Mouse (Mus musculus) gastrocnemius, adult 2 months (tissue): ENCODE data around the gene Gm17018. TPM values are rescaled to one million over a fixed set of nuclear protein-coding genes. Genes with fewer than 3 reads are reported as not detected.

ENCODE experiments used
- DNase-seq: peaks from one replicate; pipeline ENCODE4 v3.0.0; 2022
- H3K27ac ChIP-seq: fragments of 200-600 bp; 2 replicates; pipeline ENCODE4 v1.8.1; 2022; ENCODE audit warnings: mild to moderate bottlenecking
- H3K4me3 ChIP-seq: fragments of 200-600 bp; 2 replicates; pipeline ENCODE4 v1.8.1; 2022; ENCODE audit warnings: mild to moderate bottlenecking, moderate library complexity
- CTCF ChIP-seq: fragments of 200-600 bp; IDR thresholded peaks from 2 replicates; pipeline ENCODE4 v1.8.1; 2022; ENCODE audit warnings: antibody characterized with exemption, mild to moderate bottlenecking, moderate library complexity
- intact Hi-C: fragments of 180-260 bp; cut with DNase I; formaldehyde crosslinking; loops from one replicate; pipeline ENCODE4 v1.15.1; 2025
- total RNA-seq, 2 experiments: library from RNA; stranded (reverse); gene quantifications; 2 replicates each; pipeline ENCODE4 v1.2.3; 2021

The Gm17018 gene
- total RNA-seq, 2 experiments from 2014 or later = 19.5 to 19.6 TPM

DNA sequence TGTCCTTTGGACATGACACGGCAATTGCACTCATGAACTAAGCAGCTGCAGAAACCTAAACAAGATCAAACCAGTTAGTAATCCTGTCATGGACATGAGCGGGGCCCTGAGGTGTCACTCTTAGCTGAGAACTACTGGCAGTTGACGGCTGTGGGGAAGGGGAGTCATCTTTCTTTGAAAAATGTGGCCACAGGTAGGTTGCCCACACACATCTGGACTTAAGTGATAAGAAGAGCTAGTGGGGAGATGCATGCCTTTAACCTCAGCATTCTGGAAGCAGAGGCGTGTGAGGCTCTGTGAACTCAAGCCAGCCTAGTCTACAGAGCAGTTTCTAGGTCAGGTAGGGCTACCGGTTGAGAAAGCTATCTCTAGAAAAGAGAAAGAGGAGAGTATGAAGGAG, 42.2 kb downstream of the Gm17018 start:
- no peak overlapping the region for H3K27ac ChIP-seq
- TF ChIP-seq CTCF = no peak
- intact Hi-C loops = no loop called here
- no peak for DNase-seq
- no peak overlapping the region for H3K4me3 ChIP-seq

DNA sequence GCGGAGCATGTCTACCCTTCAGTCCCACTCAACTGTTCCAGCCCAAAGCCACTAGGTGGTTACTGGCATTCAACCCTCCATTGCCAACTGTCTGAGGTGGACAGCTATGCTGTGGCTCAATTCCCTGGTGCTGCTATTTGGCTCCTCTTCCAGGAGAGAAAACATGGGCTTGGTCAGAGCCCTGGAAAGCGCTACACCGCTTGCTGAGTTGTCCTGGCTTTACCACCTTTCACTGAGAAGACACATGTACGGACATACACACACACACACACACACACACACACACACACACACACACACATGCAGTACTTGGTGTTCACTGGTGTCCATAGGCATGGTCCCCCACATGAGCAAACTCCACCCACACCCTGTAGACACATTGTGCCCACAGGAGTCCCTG, 46.3 kb downstream of the Gm17018 start:
- intact Hi-C loops = no loop called here
- Histone ChIP-seq H3K27ac (no peak overlapping the region), H3K4me3 (no peak overlapping the region)
- no peak for TF ChIP-seq CTCF
- DNase-seq = no peak

DNA sequence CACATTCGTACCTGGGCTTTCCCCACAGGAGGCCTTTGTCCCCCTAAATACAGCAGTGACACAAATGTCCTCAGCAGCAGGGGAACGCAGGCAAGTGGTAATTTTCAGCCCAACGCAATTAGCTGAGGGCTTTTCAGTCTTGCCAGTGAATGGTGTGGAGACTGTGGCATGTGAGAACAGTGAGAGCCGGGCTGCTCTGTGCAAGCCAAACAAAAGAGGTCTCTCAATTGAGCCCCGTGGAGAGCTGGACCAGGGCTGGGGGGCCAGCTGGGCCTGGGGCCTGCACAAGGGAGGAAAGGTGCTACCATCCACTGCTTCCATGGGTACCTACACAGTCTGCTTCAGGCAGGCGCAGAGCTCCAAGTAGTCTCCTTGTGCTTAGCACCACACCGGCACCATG, 47.1 kb downstream of the Gm17018 start:
- intact Hi-C loops = no loop called here
- no peak for TF ChIP-seq CTCF
- no peak overlapping the region for H3K4me3 ChIP-seq
- H3K27ac ChIP-seq = no peak overlapping the region
- no peak for DNase-seq

DNA sequence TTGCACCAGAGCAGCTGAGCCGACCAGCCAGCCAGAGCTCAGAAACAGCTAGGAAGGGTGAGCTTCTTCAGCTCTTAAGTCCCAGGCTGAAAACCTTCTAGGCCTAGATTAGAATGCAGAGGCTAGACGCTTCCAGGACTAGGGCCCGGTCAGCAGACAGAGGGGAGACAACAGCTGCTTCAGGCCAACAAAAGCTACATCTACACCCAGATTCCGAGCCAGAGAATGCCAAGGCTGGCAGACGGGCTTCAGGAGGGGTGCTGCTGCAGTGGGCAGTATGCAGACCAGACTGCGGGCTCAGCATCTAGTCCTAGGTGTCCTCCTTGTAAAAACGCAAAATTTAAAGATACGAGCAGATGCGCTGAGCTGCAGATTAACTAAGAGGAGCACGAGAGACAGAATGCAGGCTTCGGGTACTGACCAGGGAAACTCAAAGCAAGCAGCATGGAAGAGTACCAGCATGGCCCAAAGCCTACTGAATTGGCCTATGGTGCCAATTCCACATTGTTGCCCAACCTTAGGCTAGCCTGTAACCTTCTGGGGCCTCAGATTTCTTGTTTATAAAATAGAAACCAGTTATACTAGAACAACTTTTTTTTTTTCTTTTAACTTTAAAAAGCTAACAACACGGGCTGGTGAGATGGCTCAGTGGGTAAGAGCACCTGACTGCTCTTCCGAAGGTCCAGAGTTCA, 48.4 kb downstream of the Gm17018 start:
- intact Hi-C loops = no loop called here
- Histone ChIP-seq H3K27ac (no peak overlapping the region), H3K4me3 (no peak overlapping the region)
- no peak for TF ChIP-seq CTCF
- no peak for DNase-seq

DNA sequence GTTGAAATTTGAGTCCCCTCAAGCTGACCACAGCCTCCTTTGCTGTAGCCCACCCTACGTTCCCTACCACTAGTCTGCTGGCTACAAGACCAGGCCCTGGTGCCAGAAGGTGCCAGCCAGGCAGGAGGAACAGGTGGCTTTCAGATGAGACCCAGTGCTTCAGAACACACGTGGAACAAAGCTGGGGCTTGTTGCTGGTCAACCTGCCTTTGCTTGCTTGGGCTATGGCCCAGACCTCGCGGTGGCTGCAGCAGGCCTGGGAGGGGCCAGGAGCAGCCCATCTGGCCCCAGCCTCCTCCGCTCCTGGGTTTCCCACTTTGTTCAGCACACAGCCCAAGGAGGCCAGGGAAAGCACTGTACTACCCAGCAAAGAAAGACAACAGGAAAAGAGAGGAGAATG, 50.4 kb downstream of the Gm17018 start:
- no peak overlapping the region for H3K4me3 ChIP-seq
- no peak for TF ChIP-seq CTCF
- H3K27ac ChIP-seq = no peak overlapping the region
- intact Hi-C loops = no loop called here
- peak; percentile 34 for DNase-seq

DNA sequence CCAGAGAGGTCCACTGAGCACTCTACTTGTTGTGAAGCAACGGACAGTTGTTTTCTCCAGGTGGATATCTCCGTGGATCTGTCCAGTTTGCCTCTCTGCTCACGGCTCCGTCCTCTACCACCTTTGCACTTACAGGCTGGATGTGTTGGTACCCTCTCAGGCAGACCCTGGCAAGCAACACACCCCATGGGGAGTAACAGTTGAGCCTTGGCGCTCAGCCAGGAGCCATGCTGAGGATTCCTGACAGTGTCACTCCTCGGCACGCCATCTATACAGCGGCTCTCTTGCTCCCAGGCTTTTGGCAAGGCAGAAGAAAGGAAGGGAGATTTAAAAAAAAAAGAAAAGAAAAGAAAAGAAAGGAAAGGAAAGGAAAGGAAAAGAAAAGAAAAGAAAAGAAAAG, 54.0 kb downstream of the Gm17018 start:
- intact Hi-C loops = no loop called here
- no peak for DNase-seq
- Histone ChIP-seq H3K27ac (no peak overlapping the region), H3K4me3 (no peak overlapping the region)
- TF ChIP-seq CTCF = no peak

DNA sequence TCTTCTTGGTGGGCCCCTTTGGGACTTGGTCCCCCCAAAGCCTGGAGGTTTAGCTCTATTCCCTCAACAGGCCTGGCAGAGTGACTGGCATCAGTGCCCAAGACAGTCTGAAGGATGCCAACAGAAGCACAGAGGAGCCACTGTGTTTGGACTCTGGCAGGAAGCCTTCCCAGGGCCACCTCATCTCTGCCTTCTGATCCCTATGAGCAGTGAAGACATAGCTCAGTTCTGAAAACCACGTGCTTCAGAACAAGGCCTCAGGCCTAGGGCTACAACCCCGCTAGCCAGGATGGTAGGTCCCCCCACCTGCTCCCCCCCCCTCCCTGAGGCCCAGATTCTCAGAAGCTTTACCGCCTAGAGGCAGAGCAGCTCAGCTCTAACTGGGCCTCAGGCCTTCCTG, 54.5 kb downstream of the Gm17018 start:
- intact Hi-C loops = no loop called here
- Histone ChIP-seq H3K27ac (no peak overlapping the region), H3K4me3 (no peak overlapping the region)
- no peak for TF ChIP-seq CTCF
- no peak for DNase-seq

DNA sequence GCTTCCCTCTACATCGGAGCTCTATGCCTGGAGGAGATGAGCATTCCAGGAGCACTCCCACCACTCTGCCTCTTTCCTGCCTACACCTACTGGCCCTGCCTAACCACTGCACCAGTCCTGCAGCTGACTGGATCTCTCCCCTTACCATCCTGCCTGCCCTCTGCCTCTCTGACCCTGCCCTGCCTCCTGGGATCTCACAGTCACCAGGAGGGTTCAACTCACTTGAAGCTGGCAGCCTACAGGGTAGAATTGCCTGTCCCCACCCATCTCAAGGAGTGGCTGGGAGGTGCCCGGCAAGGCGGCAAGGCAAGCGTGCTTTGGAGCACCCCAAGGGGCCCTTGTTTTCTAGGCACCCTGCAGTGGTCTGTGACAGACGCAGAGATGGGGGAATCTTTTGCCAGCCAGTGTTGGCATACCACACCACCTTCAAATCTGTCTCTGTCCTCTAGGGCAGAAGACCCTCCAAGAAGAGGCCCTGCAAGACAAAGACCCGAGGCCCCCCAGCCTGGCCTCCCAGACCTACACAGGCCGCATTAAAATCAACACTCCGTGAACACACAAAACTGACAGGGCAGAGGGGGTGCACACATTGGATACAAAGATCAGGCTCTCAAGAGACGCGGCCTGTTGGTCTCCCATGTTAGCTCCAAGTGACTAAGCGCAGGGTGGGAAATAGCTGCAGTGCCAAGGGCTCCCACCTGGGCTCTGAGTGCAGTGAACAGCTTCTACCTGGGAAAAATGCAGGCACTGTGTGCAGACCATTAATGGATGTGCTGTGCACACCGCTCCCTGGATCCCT, 55.2 kb downstream of the Gm17018 start:
- intact Hi-C loops = no loop called here

DNA sequence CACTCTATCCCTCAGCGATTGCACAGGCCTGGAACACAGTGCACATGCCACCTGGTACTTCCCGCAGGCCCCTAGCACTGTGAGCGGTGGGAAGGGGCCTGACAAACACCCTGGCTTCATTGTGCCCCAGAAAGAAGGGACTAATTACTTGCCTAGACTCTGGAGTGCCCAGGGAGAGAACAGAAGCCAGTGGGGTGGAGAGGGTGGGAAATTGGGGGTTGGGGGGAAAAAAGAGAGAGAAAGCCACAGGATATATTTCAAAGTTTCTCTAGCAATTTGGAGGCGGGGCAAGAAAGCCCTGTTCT, 55.8 kb downstream of the Gm17018 start:
- intact Hi-C loops = no loop called here
- no peak for DNase-seq
- H3K4me3 ChIP-seq = no peak overlapping the region
- TF ChIP-seq CTCF = no peak
- H3K27ac ChIP-seq = no peak overlapping the region

More for the DNA sequence above, 55.2 kb downstream of the Gm17018 start:
- Histone ChIP-seq H3K27ac (no peak overlapping the region), H3K4me3 (no peak overlapping the region)
- no peak for DNase-seq
- TF ChIP-seq CTCF = no peak

DNA sequence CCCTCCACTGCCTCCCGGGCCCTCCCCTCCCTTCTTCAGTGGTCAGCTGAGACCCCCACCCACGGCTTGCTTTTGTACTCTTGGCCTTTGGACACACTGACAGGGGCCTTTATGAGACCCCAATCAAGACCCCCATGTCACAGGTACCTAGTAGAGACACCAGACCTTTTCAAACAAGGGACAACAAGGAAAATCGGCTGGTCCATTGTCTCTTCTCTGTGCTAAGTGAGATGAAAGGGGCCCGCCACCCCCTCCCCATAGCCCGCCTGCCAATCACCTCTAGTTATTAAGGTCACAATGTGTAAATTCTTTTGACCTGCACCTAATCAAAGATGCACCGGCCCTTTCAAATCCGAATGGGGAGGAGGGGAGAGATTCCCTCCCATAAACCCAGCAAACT, 56.3 kb downstream of the Gm17018 start:
- no peak for TF ChIP-seq CTCF
- intact Hi-C loops = no loop called here
- no peak for DNase-seq
- Histone ChIP-seq H3K4me3 (no peak overlapping the region), H3K27ac (no peak overlapping the region)

DNA sequence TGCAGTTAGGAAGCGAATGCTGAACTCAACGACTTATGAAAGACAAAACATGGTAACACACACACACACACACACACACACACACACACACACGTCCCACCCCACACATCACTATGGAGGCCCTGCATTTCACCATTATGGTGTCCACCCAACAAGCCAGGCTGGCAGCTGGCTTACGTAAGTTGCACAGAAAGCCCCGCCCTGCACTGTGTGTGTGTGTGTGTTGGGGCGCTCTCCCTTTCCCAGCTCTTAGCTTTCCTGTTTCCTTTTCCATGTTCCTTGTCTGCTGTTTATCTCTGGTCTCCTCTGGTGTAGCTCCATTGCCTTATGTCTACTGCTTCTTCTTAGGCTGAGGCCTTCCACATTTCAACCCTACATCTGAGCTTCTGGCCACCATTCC, 57.8 kb downstream of the Gm17018 start:
- no peak overlapping the region for H3K27ac ChIP-seq
- TF ChIP-seq CTCF = no peak
- no peak for DNase-seq
- no peak overlapping the region for H3K4me3 ChIP-seq
- intact Hi-C loops = no loop called here

DNA sequence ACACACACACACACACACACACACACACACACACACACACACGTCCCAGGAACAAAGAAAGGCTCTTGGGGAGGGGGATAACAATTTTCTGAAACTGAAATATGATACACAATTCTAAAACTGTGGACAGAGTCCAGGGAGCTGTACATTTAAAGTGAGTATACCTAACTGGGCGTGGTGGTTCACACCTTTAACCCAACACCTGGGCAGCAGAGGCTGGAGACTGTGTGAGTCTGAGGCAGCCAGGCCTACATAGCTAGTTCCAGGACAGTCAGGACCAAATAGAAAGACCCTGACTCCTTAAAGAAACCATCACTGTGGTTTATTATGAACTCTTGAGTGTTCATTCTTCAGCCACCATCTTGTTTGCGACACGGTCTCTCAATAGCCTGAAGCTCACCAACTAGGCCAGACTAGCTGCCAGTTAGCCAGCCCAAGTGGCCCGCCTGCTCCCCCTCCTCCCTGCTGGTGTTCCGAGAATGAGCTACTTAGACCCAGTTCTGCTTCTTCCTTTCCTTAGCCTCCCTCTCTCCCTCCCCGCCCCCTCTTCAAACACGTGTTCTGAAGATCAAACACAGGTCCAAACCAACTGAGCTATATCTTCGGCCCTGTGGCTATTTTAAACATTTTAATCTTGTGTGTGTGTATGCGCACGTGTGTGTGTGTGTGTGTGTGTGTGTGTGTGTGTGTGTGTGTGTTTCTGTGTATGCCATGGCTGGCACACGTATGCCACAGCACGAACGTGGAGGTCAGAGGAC, 59.5 kb downstream of the Gm17018 start:
- TF ChIP-seq CTCF = no peak
- Histone ChIP-seq H3K27ac (no peak overlapping the region), H3K4me3 (no peak overlapping the region)
- intact Hi-C loops = no loop called here
- no peak for DNase-seq

DNA sequence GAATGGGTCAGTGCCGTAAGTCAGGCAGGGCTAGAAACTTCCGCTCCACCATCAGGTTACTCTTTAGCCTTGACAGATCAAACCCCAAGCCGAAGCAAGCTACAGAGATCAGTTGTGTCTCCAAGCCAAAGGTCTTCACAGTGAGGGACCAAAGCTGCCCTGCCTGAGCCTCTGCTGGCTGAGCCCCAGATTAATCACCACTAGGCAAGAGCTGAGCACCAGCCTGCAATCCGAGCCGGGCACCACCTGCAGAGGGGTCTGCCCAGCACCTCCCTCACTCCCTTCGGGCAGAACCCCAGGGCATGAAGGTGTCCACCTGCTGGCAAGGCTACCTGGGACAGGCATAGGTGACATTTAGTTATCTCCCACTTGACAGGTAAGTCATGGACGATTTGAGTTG, 60.6 kb downstream of the Gm17018 start:
- intact Hi-C loops = no loop called here
- no peak overlapping the region for H3K4me3 ChIP-seq
- TF ChIP-seq CTCF = no peak
- no peak for DNase-seq
- no peak overlapping the region for H3K27ac ChIP-seq

DNA sequence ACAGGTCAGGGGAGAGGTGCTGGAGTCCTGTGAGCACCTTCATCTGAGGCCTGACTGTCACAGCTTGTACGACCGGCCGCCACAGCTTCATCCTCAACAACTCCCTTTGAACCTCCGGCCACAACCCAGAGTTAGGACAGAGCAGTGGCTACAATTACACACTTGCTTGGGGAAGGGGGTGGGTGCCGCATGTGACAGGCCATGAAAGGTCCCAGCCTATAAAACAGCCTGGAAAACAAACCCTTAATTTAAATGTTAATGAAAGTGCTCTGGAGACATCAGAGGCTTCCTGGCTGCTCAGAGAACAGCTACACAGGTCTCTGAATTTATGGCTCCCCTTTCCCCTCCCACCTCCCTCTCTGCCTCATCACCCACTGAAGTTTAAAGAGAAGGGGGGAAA, 61.7 kb downstream of the Gm17018 start:
- intact Hi-C loops = no loop called here
- TF ChIP-seq CTCF = no peak
- H3K27ac ChIP-seq = no peak overlapping the region
- no peak for DNase-seq
- no peak overlapping the region for H3K4me3 ChIP-seq
